Mouse (Mus musculus) Patski (cell line): ENCODE results near the gene Ciao2a. TPM values are rescaled to one million over a fixed set of nuclear protein-coding genes. Genes with fewer than 3 reads are reported as not detected.
A peak's percentile ranks its signal among the peaks of the same experiment; 100 is the strongest.

Experiments used
- ATAC-seq: fragments of 100-300 bp; one replicate; pipeline ENCODE4 v1.8.0; 2021
- CTCF ChIA-PET: fragments of 350-600 bp; sonication (Branson Sonifier 250); formaldehyde crosslinking; loops from one replicate; lab custom pipeline; 2022; ENCODE audit warnings: inconsistent platforms; lab: Charles Lee
- POLR2A ChIA-PET: fragments of 350-600 bp; sonication (Branson Sonifier 250); formaldehyde crosslinking; loops from one replicate; lab custom pipeline; 2022; ENCODE audit warnings: antibody characterized with exemption, inconsistent platforms; lab: Charles Lee
- DNase-seq: peaks from one replicate; pipeline ENCODE4 v3.0.0-alpha.2; 2011; ENCODE audit warnings: low read depth, low spot score
- H3K27me3 ChIP-seq: fragments of 371-371 bp; one replicate; pipeline ENCODE4 v1.5.1; 2021
- CTCF ChIP-seq: fragments of 100-300 bp; IDR thresholded peaks from one replicate; pipeline ENCODE4 v1.5.1; 2021
- in situ Hi-C: fragments of 300-500 bp; cut with MboI; formaldehyde crosslinking; loops from 3 replicates; pipeline ENCODE4 v1.11.1; 2018; ENCODE audit warnings: low pct_unique_long_range_greater_than_20kb, mixed read lengths
- polyA plus RNA-seq: library from polyadenylated mRNA; unstranded; gene quantifications from one replicate; pipeline ENCODE4 v1.2.3, GENCODE M21; 2021

Gene Ciao2a
- polyA plus RNA-seq, 1 experiment from 2014 or later, result 94.8 TPM

DNA sequence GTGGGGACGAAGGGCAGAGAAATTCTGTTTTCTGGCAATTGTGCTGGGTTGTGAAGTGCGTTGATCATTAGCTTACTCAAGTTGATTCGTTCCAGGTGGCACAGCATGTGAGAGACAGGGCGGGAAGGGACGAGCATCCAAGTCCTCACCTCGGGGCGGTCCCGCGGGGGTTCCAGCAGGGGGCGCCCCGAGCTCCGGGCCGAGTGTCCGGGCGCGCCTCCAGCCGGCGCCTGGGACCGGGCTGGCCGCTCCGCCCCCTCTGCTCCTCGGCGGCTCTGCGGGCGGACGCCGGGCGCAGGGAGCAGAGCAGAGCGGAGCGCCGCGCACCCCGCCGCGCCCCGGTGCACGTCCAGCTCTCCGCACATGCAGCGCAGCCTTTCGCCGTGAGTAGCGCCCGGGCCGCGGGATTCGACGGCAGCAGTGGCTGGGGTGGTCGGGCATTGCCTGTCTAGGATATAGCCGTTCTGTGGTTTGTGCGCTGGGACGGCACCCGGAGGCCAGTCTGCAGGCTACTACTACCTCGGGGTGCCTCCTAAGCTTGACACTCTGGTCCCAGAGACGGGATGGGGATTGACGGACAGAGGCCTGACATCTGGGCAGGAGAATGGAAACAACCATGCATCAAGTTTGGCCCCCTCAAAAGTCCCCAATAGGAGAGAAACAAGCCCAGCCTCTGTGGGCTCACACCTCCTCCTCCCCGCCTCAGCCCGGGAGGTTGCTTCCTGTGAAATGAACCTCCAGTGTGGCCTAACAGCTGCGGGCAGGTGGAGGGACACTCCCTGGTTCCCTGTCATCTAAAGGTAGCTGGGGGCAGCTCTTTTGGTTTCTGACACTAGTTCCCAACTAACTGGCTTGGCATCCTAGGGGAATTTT, 31.8 kb downstream of the Ciao2a start, which contains the start of gene Dapk2:
Gene Dapk2, plus strand, starts transcription at position 266 of the 873 bp plus-strand sequence.
- peak; percentile 95 for TF ChIP-seq CTCF
- CTCF ChIA-PET, result interaction anchor here (1.0 to 1.5 kb wide), 2 partner anchors 9 to 258 kb away, joined by 3 read pairs; no protein-coding TSS in a partner anchor
- peak; percentile 55 for ATAC-seq

GRCm38 (mm10) chr9:66158885-66159430, 32.5 kb downstream of the Ciao2a start:
- ATAC-seq, result no peak
- ChIA-PET CTCF (no interaction called here), POLR2A (no interaction called here)
- H3K27me3 ChIP-seq, result peaks cover 5% of the 10 kb centered on the region
- no peak for TF ChIP-seq CTCF
- in situ Hi-C loops, result no loop called here
- no peak for DNase-seq

More for the DNA sequence above, 31.8 kb downstream of the Ciao2a start, which contains the start of gene Dapk2:
- DNase-seq, result no peak
- in situ Hi-C loops, result no loop called here
- peaks cover 5% of the 10 kb centered on the region for H3K27me3 ChIP-seq
- POLR2A ChIA-PET, result interaction anchor here (0.6 kb wide), 1 partner anchor 118 kb away, joined by 3 read pairs; no protein-coding TSS in a partner anchor

- in situ Hi-C loops, result no loop called here
- ChIA-PET CTCF (no interaction called here), POLR2A (no interaction called here)
- peaks cover 5% of the 10 kb centered on the region for H3K27me3 ChIP-seq
- DNase-seq, result no peak
- no peak for ATAC-seq
- TF ChIP-seq CTCF, result peak; percentile 36
Observed at GRCm38 (mm10) chr9:66160155-66160554, 33.7 kb downstream of the Ciao2a start.

- no peaks in the 10 kb centered on the region for H3K27me3 ChIP-seq
- no peak for ATAC-seq
- TF ChIP-seq CTCF, result no peak
- in situ Hi-C loops, result no loop called here
- CTCF ChIA-PET, result no interaction called here
- no peak for DNase-seq
- POLR2A ChIA-PET, result no interaction called here
Observed at GRCm38 (mm10) chr9:66162995-66163394, 36.6 kb downstream of the Ciao2a start.

GRCm38 (mm10) chr9:66167222-66167621, 40.8 kb downstream of the Ciao2a start:
- H3K27me3 ChIP-seq, result no peaks in the 10 kb centered on the region
- CTCF ChIA-PET, result no interaction called here
- DNase-seq (no peak), ATAC-seq (no peak)
- in situ Hi-C loops, result no loop called here
- no peak for TF ChIP-seq CTCF
- POLR2A ChIA-PET, result no interaction called here

DNA sequence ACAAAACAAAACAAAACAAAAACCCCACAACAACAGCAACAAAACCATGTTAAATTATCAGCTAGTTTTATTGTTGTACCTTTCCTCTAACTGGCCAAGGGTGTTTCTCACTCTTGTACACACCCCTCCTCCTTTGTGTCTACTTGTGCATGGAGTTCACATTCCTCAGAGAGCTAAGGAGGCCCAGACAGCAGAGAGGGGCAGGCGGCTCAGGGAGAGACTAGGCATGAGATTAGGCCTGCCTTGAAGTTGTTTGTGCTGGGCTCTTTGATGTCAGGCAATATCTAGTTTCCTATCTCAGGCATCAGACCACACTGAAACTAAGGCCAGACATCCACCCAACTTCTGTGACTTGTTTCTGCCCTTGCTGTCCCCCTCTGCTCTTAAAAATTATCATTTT, 41.8 kb downstream of the Ciao2a start:
- POLR2A ChIA-PET, result no interaction called here
- DNase-seq (no peak), ATAC-seq (no peak)
- CTCF ChIA-PET, result no interaction called here
- no peaks in the 10 kb centered on the region for H3K27me3 ChIP-seq
- no peak for TF ChIP-seq CTCF
- in situ Hi-C loops, result no loop called here

DNA sequence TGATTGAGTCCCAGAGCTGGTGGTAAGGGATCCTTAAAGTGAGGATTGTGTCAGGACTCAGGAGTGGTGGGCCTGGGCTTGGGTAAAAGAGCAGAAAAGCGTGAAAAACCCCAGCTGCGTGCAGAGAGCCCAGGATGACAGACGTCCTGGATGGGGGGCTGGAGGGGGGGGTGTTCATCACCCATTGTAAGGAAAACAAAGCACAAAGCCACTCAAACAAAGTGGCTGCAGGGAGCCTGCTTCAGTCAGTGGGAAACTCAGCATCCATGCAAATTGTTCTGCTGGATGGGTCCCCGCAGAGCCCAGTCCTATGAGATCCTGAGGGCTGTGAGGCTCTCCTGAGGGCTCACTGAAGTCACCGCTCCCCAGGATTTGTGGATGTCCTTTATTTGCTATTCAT, 44.1 kb downstream of the Ciao2a start:
- in situ Hi-C loops, result no loop called here
- POLR2A ChIA-PET, result no interaction called here
- DNase-seq (no peak), ATAC-seq (no peak)
- no peaks in the 10 kb centered on the region for H3K27me3 ChIP-seq
- no peak for TF ChIP-seq CTCF
- CTCF ChIA-PET, result no interaction called here

DNA sequence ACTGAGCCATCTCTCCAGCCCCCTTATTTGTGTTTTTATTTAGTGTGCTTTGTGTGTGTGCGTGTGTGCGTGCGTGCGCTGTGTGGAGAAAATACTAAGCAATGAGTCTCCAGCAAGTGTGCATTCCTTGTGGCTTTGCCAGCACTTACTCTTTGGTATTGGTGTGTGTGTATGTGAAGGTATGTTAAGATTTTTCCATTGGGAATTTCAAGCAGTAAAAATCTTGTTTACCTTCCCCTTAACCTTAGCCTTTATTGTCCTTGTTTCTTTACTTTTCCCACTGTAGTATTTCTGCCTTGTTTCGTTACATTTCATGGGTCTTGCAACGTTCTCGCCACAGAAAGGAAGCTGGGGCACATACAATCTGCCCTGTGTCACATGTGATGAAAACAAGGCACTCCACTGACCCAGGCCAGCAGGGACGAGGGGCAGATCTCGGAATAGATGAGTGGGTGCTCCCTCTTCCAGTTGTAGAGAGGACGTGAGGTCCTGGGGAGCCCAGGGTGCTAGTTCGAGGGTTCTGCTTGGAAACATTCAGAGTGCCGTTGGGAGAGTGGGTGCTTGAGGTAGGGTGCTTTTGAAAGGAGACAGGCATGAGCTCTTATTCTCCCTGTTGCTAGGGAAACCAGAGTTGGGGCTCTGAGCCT, 45.0 kb downstream of the Ciao2a start:
- DNase-seq (no peak), ATAC-seq (no peak)
- CTCF ChIA-PET, result no interaction called here
- no peaks in the 10 kb centered on the region for H3K27me3 ChIP-seq
- TF ChIP-seq CTCF, result no peak
- in situ Hi-C loops, result no loop called here
- POLR2A ChIA-PET, result interaction anchor here (0.5 kb wide), 1 partner anchor 106 kb away, joined by 3 read pairs; no protein-coding TSS in a partner anchor

DNA sequence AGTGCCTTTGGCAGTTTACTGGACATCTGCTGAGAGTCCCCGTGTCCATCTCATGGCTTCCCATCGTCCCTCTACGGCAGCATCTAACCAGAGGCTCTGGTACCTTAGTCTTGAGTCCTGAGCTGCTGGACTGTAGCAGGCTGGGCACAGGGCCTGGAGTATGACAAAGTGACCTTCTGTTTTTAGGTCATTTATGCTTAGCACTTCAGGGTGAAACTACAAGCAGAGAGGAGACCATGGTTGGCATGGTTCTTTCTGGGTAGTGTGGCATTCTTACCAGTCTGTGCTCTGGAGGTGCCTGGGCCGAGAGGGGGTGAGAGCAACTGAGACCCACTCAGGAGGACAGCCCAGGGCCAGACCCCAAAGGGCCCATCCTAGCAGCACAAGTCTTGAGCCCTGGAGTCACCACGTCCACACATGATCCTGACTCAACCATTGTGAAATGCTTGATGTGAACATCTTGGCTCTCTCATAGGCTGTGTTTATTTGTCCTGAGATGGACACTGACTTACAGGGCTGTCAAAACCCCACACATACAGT, 47.0 kb downstream of the Ciao2a start:
- POLR2A ChIA-PET, result no interaction called here
- ATAC-seq (no peak), DNase-seq (no peak)
- in situ Hi-C loops, result no loop called here
- no peak for TF ChIP-seq CTCF
- H3K27me3 ChIP-seq, result no peaks in the 10 kb centered on the region
- CTCF ChIA-PET, result no interaction called here

DNA sequence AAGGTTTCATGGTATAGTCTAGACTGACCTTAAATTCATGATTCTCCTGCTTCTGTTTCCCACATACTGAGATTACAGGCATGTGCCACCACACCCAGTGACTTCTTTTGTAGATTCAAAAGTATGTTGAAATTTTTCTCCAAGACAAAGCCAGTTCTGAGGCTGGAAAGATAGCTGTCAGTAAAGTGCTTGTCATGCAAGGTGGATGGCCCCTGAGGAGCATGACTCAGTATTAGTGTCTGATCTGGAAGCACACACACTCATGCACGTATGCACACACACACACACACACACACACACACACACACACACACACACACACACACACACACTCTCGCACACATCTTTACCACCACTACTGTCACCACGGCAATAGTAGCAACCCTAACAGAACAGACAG, 48.6 kb downstream of the Ciao2a start:
- in situ Hi-C loops, result no loop called here
- no peaks in the 10 kb centered on the region for H3K27me3 ChIP-seq
- ChIA-PET POLR2A (no interaction called here), CTCF (no interaction called here)
- DNase-seq, result no peak
- ATAC-seq, result no peak
- TF ChIP-seq CTCF, result no peak

DNA sequence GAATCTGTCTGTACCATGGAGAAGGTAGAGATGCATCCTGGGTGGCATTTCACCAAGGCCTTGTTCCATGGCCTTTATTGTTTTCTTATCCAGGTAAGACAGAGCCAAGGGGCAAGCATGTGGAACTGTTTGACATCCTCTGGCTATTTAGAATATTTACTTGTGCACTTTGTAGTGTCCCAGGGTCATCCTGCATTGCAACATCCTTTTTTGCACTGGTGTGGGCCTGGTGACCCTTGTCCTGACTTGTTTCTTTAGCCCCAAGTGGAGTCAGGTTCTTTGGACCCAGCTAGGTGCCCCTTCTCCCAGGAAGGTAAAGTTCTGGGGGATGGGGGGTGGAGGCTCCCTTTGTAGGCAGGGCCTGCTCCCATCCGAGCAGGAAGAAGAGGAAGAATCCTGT, 51.6 kb downstream of the Ciao2a start:
- ATAC-seq, result no peak
- in situ Hi-C loops, result no loop called here

More for the DNA sequence above, 51.6 kb downstream of the Ciao2a start:
- ChIA-PET CTCF (interaction anchor here (1.3 kb wide), 1 partner anchor 61 kb away, joined by 3 read pairs; no protein-coding TSS in a partner anchor), POLR2A (no interaction called here)
- no peak for DNase-seq
- no peaks in the 10 kb centered on the region for H3K27me3 ChIP-seq
- TF ChIP-seq CTCF, result no peak
